Mouse (Mus musculus): Measurements from ENCODE around the gene Slx4ip. TPM values are rescaled to one million over a fixed set of nuclear protein-coding genes. Genes with fewer than 3 reads are reported as not detected.

Gene Slx4ip
- polyA plus RNA-seq, 1 experiment, result 2.1 TPM

- no peaks in the 10 kb centered on the region for H3K27me3 ChIP-seq (ENCODE audit: control insufficient read depth, insufficient read depth, low read length)
- H3K4me1 ChIP-seq (ENCODE audit: control insufficient read depth, insufficient read depth, low read length), result no peaks in the 10 kb centered on the region
- TF ChIP-seq CTCF (IDR thresholded peaks at IDR 0.05; ENCODE audit: control insufficient read depth, insufficient read depth, insufficient replicate concordance, low read depth, low read length) (no peak), POLR2A (IDR thresholded peaks at IDR 0.05; ENCODE audit: control insufficient read depth, low read depth, low read length) (no peak)
- no peaks in the 10 kb centered on the region for H3K36me3 ChIP-seq (ENCODE audit: control insufficient read depth, insufficient read depth, low read length)
- no peak overlapping the region for H3K27ac ChIP-seq (ENCODE audit: control insufficient read depth, insufficient read depth, low read depth, low read length)
- no peak overlapping the region for H3K4me3 ChIP-seq (ENCODE audit: control insufficient read depth, low read depth, low read length)
Measured at GRCm38 (mm10) chr2:137064513-137064912, 173.5 kb downstream of the Slx4ip start.

- H3K36me3 ChIP-seq (ENCODE audit: control insufficient read depth, insufficient read depth, low read length), result no peaks in the 10 kb centered on the region
- no peaks in the 10 kb centered on the region for H3K4me1 ChIP-seq (ENCODE audit: control insufficient read depth, insufficient read depth, low read length)
- H3K27ac ChIP-seq (ENCODE audit: control insufficient read depth, insufficient read depth, low read depth, low read length), result no peak overlapping the region
- H3K27me3 ChIP-seq (ENCODE audit: control insufficient read depth, insufficient read depth, low read length), result no peaks in the 10 kb centered on the region
- no peak for TF ChIP-seq CTCF (IDR thresholded peaks at IDR 0.05; ENCODE audit: control insufficient read depth, insufficient read depth, insufficient replicate concordance, low read depth, low read length)
- TF ChIP-seq POLR2A (IDR thresholded peaks at IDR 0.05; ENCODE audit: control insufficient read depth, low read depth, low read length), result no peak
- H3K4me3 ChIP-seq (ENCODE audit: control insufficient read depth, low read depth, low read length), result no peak overlapping the region
Measured at GRCm38 (mm10) chr2:137067479-137068110, 176.6 kb downstream of the Slx4ip start.

- Histone ChIP-seq H3K27me3 (ENCODE audit: control insufficient read depth, insufficient read depth, low read length) (no peaks in the 10 kb centered on the region), H3K4me3 (ENCODE audit: control insufficient read depth, low read depth, low read length) (no peak overlapping the region), H3K36me3 (ENCODE audit: control insufficient read depth, insufficient read depth, low read length) (no peaks in the 10 kb centered on the region), H3K27ac (ENCODE audit: control insufficient read depth, insufficient read depth, low read depth, low read length) (no peak overlapping the region), H3K4me1 (ENCODE audit: control insufficient read depth, insufficient read depth, low read length) (no peaks in the 10 kb centered on the region)
- TF ChIP-seq POLR2A (IDR thresholded peaks at IDR 0.05; ENCODE audit: control insufficient read depth, low read depth, low read length) (no peak), CTCF (IDR thresholded peaks at IDR 0.05; ENCODE audit: control insufficient read depth, insufficient read depth, insufficient replicate concordance, low read depth, low read length) (no peak)
Measured at GRCm38 (mm10) chr2:137073473-137074312, 182.7 kb downstream of the Slx4ip start.

- no peak overlapping the region for H3K4me3 ChIP-seq (ENCODE audit: control insufficient read depth, low read depth, low read length)
- H3K27me3 ChIP-seq (ENCODE audit: control insufficient read depth, insufficient read depth, low read length), result no peaks in the 10 kb centered on the region
- TF ChIP-seq POLR2A (IDR thresholded peaks at IDR 0.05; ENCODE audit: control insufficient read depth, low read depth, low read length) (no peak), CTCF (IDR thresholded peaks at IDR 0.05; ENCODE audit: control insufficient read depth, insufficient read depth, insufficient replicate concordance, low read depth, low read length) (no peak)
- H3K27ac ChIP-seq (ENCODE audit: control insufficient read depth, insufficient read depth, low read depth, low read length), result no peak overlapping the region
- H3K4me1 ChIP-seq (ENCODE audit: control insufficient read depth, insufficient read depth, low read length), result no peaks in the 10 kb centered on the region
- H3K36me3 ChIP-seq (ENCODE audit: control insufficient read depth, insufficient read depth, low read length), result no peaks in the 10 kb centered on the region
Measured at GRCm38 (mm10) chr2:137074313-137074620, 183.2 kb downstream of the Slx4ip start.

- Histone ChIP-seq H3K4me3 (ENCODE audit: control insufficient read depth, low read depth, low read length) (no peak overlapping the region), H3K4me1 (ENCODE audit: control insufficient read depth, insufficient read depth, low read length) (peaks cover 5% of the 10 kb centered on the region), H3K27me3 (ENCODE audit: control insufficient read depth, insufficient read depth, low read length) (no peaks in the 10 kb centered on the region), H3K27ac (ENCODE audit: control insufficient read depth, insufficient read depth, low read depth, low read length) (no peak overlapping the region), H3K36me3 (ENCODE audit: control insufficient read depth, insufficient read depth, low read length) (no peaks in the 10 kb centered on the region)
- TF ChIP-seq CTCF (IDR thresholded peaks at IDR 0.05; ENCODE audit: control insufficient read depth, insufficient read depth, insufficient replicate concordance, low read depth, low read length) (no peak), POLR2A (IDR thresholded peaks at IDR 0.05; ENCODE audit: control insufficient read depth, low read depth, low read length) (no peak)
Measured at GRCm38 (mm10) chr2:137078771-137079170, 187.8 kb downstream of the Slx4ip start.

- Histone ChIP-seq H3K4me1 (ENCODE audit: control insufficient read depth, insufficient read depth, low read length) (peaks cover 5% of the 10 kb centered on the region), H3K27ac (ENCODE audit: control insufficient read depth, insufficient read depth, low read depth, low read length) (no peak overlapping the region), H3K4me3 (ENCODE audit: control insufficient read depth, low read depth, low read length) (no peak overlapping the region), H3K36me3 (ENCODE audit: control insufficient read depth, insufficient read depth, low read length) (no peaks in the 10 kb centered on the region), H3K27me3 (ENCODE audit: control insufficient read depth, insufficient read depth, low read length) (no peaks in the 10 kb centered on the region)
- TF ChIP-seq CTCF (IDR thresholded peaks at IDR 0.05; ENCODE audit: control insufficient read depth, insufficient read depth, insufficient replicate concordance, low read depth, low read length) (no peak), POLR2A (IDR thresholded peaks at IDR 0.05; ENCODE audit: control insufficient read depth, low read depth, low read length) (no peak)
Measured at GRCm38 (mm10) chr2:137079721-137080320, 188.8 kb downstream of the Slx4ip start.

GRCm38 (mm10) chr2:137080468-137080867 lies 189.4 kb downstream of the Slx4ip start:
- H3K4me1 ChIP-seq (ENCODE audit: control insufficient read depth, insufficient read depth, low read length), result peaks cover 5% of the 10 kb centered on the region
- H3K27me3 ChIP-seq (ENCODE audit: control insufficient read depth, insufficient read depth, low read length), result no peaks in the 10 kb centered on the region
- H3K27ac ChIP-seq (ENCODE audit: control insufficient read depth, insufficient read depth, low read depth, low read length), result no peak overlapping the region
- H3K4me3 ChIP-seq (ENCODE audit: control insufficient read depth, low read depth, low read length), result no peak overlapping the region
- H3K36me3 ChIP-seq (ENCODE audit: control insufficient read depth, insufficient read depth, low read length), result no peaks in the 10 kb centered on the region
- no peak for TF ChIP-seq POLR2A (IDR thresholded peaks at IDR 0.05; ENCODE audit: control insufficient read depth, low read depth, low read length)
- TF ChIP-seq CTCF (IDR thresholded peaks at IDR 0.05; ENCODE audit: control insufficient read depth, insufficient read depth, insufficient replicate concordance, low read depth, low read length), result no peak

All from testis, adult 2 months (tissue).